Comparison of ENCODE assay signal across 19 mouse cellular contexts in genomic region chr2:133716243-133716642, GRCm38 (mm10).
"Had no signal": no experiment of that assay in that cellular context is flagged by ENCODE, and none has a peak within 500 bp of the region (broad histone marks: within the 10 kb centered on the region; RNA-seq: fewer than 3 reads in every experiment).

No protein-coding gene starts in this region.

- H3K36me3 ChIP-seq: limb, embryonic 13.5 days; liver, embryonic 15.5 days; midbrain, embryonic 15.5 days; neural tube, embryonic 13.5 days had no signal

- H3K9ac ChIP-seq: limb, embryonic 13.5 days; liver, embryonic 15.5 days; midbrain, embryonic 15.5 days; neural tube, embryonic 13.5 days had no signal

- H3K4me3 ChIP-seq: layer of hippocampus, adult 2 months; limb, embryonic 13.5 days; liver, embryonic 15.5 days; megakaryocyte, embryonic 14.5 days; midbrain, embryonic 15.5 days; neural tube, embryonic 13.5 days had no signal

- H3K27me3 ChIP-seq: limb, embryonic 13.5 days; liver, embryonic 15.5 days; megakaryocyte, embryonic 14.5 days; midbrain, embryonic 15.5 days; neural tube, embryonic 13.5 days had no signal

- H3K4me2 ChIP-seq: limb, embryonic 13.5 days; liver, embryonic 15.5 days; midbrain, embryonic 11.5 days; midbrain, embryonic 15.5 days; neural tube, embryonic 13.5 days had no signal

- H3K27ac ChIP-seq: layer of hippocampus, adult 2 months; limb, embryonic 13.5 days; liver, embryonic 15.5 days; macrophage; midbrain, embryonic 15.5 days; neural tube, embryonic 13.5 days had no signal

- H3K9me3 ChIP-seq: limb, embryonic 13.5 days; liver, embryonic 15.5 days; megakaryocyte, embryonic 14.5 days; midbrain, embryonic 15.5 days; neural tube, embryonic 13.5 days had no signal

- ATAC-seq: midbrain, embryonic 15.5 days had no signal

- H3K4me1 ChIP-seq: limb, embryonic 13.5 days; liver, embryonic 15.5 days; megakaryocyte, embryonic 14.5 days; midbrain, embryonic 15.5 days; neural tube, embryonic 13.5 days had no signal

- DNase-seq: kidney, adult 11 months; kidney, adult 9 months; kidney, postnatal 10 days; kidney, postnatal 4 days; left cerebral cortex, postnatal 4 days; lung, adult 2 months; lung, postnatal 10 days; retina, postnatal 1 day; right cerebral cortex, postnatal 4 days; spleen, adult 18-20 months; thymus, postnatal 36 days had no signal
